Mouse (Mus musculus): ENCODE measurements around the gene Birc5.

GRCm38 (mm10) chr11:117829671-117830215, 19.3 kb upstream of the Birc5 start:
- no peak for TF ChIP-seq CTCF (IDR thresholded peaks at IDR 0.05; ENCODE audit: extremely low read depth, insufficient read depth, insufficient read length, insufficient replicate concordance)
- TF ChIP-seq POLR2A (IDR thresholded peaks at IDR 0.05; ENCODE audit: low read depth, low read length): no peak

Data from spleen, adult 2 months (tissue).